Mouse (Mus musculus): ENCODE measurements around the gene Asb16. TPM values are rescaled to one million over a fixed set of nuclear protein-coding genes. Genes with fewer than 3 reads are reported as not detected.
A peak's percentile ranks its signal among the peaks of the same experiment; 100 is the strongest.

The Asb16 gene
- polyA plus RNA-seq, 1 experiment from 2014 or later = 0.10 TPM

DNA sequence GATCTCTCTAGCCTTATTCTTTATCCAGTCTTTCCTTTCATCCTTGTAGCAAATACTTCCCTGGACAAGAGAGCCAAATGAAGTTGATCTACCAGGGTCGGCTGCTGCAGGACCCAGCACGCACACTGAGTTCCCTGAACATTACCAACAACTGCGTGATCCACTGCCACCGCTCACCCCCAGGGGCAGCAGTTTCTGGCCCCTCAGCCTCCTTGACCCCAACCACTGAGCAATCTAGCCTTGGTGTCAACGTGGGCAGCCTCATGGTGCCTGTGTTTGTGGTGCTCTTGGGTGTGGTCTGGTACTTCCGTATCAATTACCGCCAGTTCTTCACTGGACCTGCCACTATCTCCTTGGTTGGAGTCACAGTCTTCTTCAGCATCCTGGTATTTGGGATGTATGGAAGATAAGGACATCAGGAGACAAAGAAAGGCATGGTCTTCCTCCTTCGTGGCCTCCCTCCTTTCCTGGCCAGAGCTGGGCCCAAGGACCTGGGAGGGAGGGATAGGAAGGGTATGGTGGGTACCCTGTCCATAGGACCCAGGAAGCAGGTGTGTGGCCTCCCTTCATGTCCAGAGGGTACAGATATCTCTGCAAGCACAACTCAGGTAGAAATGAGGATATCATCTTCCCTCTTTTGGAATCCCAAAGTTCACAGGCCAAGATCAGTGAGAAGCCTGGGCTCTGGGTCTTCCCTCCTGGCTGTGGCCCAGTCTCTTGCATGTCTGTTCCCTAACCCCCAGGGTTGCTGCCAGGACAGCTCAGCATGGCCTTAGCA is 19.7 kb downstream of the Asb16 start:
- Histone ChIP-seq H3K4me2 (ENCODE audit: low read length) (no peak overlapping the region), H3K27me3 (ENCODE audit: control insufficient read depth, insufficient read depth, low read depth, low read length) (no peaks in the 10 kb centered on the region), H3K9me3 (replicated peaks; ENCODE audit: control insufficient read depth, low read length, poor library complexity, severe bottlenecking) (no peaks in the 10 kb centered on the region), H3K9ac (ENCODE audit: low read depth, low read length) (no peak overlapping the region; the same call in 1 of the 2 replicates), H3K36me3 (ENCODE audit: control insufficient read depth, insufficient read depth, low read length) (peaks cover 20% of the 10 kb centered on the region), H3K27ac (ENCODE audit: low read length) (no peak overlapping the region), H3K4me1 (ENCODE audit: control insufficient read depth, insufficient read depth, low read length) (peaks cover 14% of the 10 kb centered on the region), H3K4me3 (ENCODE audit: low read depth, low read length) (no peak overlapping the region)
- WGBS = 90% methylated on average over 8 of the region's 8 CpGs
- no peak for ATAC-seq

DNA sequence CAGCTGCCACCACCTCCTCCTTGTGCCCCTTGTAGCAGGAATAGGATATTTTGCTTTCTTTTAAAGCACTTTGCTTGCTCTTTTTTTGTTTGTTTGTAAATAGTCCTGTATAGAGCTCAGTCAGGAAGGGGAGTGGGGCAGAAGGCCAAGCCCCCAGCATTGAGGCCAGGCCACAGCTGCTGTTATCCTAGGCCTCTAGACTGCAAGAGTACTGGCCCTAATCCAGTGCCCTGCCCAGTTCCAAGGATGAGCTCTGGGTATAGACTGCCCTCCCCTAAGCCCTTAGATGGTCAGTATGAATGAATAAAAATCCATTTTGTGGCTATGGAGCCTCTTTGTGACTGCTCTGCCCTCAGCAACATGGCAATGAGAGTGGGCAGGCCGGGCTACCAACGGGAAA is 20.4 kb downstream of the Asb16 start:
- H3K9me3 ChIP-seq (replicated peaks; ENCODE audit: control insufficient read depth, low read length, poor library complexity, severe bottlenecking) = no peaks in the 10 kb centered on the region
- H3K4me2 ChIP-seq (ENCODE audit: low read length) = no peak overlapping the region
- H3K27ac ChIP-seq (ENCODE audit: low read length) = no peak overlapping the region
- H3K4me1 ChIP-seq (ENCODE audit: control insufficient read depth, insufficient read depth, low read length) = peaks cover 14% of the 10 kb centered on the region
- no peak overlapping the region for H3K4me3 ChIP-seq (ENCODE audit: low read depth, low read length)
- H3K9ac ChIP-seq (ENCODE audit: low read depth, low read length) = no peak overlapping the region
- WGBS = 65% methylated on average over 2 of the region's 2 CpGs
- no peak for ATAC-seq
- H3K27me3 ChIP-seq (ENCODE audit: control insufficient read depth, insufficient read depth, low read depth, low read length) = no peaks in the 10 kb centered on the region
- H3K36me3 ChIP-seq (ENCODE audit: control insufficient read depth, insufficient read depth, low read length) = peaks cover 20% of the 10 kb centered on the region

GRCm38 (mm10) chr11:102289511-102290100 is 21.1 kb downstream of the Asb16 start:
- Histone ChIP-seq H3K27ac (ENCODE audit: low read length) (no peak overlapping the region), H3K4me2 (ENCODE audit: low read length) (no peak overlapping the region), H3K36me3 (ENCODE audit: control insufficient read depth, insufficient read depth, low read length) (peaks cover 20% of the 10 kb centered on the region), H3K27me3 (ENCODE audit: control insufficient read depth, insufficient read depth, low read depth, low read length) (no peaks in the 10 kb centered on the region), H3K9me3 (replicated peaks; ENCODE audit: control insufficient read depth, low read length, poor library complexity, severe bottlenecking) (no peaks in the 10 kb centered on the region), H3K4me1 (ENCODE audit: control insufficient read depth, insufficient read depth, low read length) (peaks cover 18% of the 10 kb centered on the region), H3K9ac (ENCODE audit: low read depth, low read length) (no peak overlapping the region), H3K4me3 (ENCODE audit: low read depth, low read length) (no peak overlapping the region)
- ATAC-seq = no peak
- WGBS = 61% methylated on average over 6 of the region's 6 CpGs

GRCm38 (mm10) chr11:102290141-102290540 is 21.6 kb downstream of the Asb16 start:
- H3K9me3 ChIP-seq (replicated peaks; ENCODE audit: control insufficient read depth, low read length, poor library complexity, severe bottlenecking) = no peaks in the 10 kb centered on the region
- peaks cover 24% of the 10 kb centered on the region for H3K4me1 ChIP-seq (ENCODE audit: control insufficient read depth, insufficient read depth, low read length)
- peaks cover 20% of the 10 kb centered on the region for H3K36me3 ChIP-seq (ENCODE audit: control insufficient read depth, insufficient read depth, low read length)
- no peak overlapping the region for H3K27ac ChIP-seq (ENCODE audit: low read length)
- WGBS = 81% methylated on average over 4 of the region's 4 CpGs
- no peak overlapping the region for H3K9ac ChIP-seq (ENCODE audit: low read depth, low read length)
- no peak overlapping the region for H3K4me2 ChIP-seq (ENCODE audit: low read length)
- H3K27me3 ChIP-seq (ENCODE audit: control insufficient read depth, insufficient read depth, low read depth, low read length) = no peaks in the 10 kb centered on the region
- no peak overlapping the region for H3K4me3 ChIP-seq (ENCODE audit: low read depth, low read length)
- ATAC-seq = no peak

DNA sequence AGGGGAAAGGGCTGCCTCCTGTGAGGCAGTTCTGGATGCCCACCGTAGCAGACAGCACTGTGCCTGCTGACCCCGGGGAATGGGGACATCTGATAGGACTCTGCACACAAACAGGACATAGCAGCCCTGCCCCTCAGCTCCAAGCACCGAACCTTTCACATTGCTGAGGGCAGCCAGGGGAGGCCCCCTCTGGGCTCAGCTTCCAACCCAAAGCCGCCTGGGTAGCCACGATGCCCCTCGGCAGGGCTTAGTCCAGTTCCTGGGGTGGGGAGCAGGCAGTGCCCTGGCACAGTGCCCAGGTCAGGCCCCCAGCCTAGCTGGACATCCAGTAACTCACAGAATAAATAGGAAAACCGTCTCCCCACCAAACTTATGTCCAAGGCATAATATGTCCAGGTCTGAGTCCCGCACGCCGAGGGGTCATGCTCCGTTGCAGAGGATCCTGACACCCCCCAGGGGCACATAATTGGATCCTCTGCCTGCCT is 22.6 kb downstream of the Asb16 start:
- H3K36me3 ChIP-seq (ENCODE audit: control insufficient read depth, insufficient read depth, low read length) = peaks cover 20% of the 10 kb centered on the region
- 87% methylated on average over 11 of the region's 11 CpGs for WGBS
- H3K27me3 ChIP-seq (ENCODE audit: control insufficient read depth, insufficient read depth, low read depth, low read length) = no peaks in the 10 kb centered on the region
- ATAC-seq = no peak
- peaks cover 20% of the 10 kb centered on the region for H3K4me1 ChIP-seq (ENCODE audit: control insufficient read depth, insufficient read depth, low read length)
- no peak overlapping the region for H3K27ac ChIP-seq (ENCODE audit: low read length)
- no peaks in the 10 kb centered on the region for H3K9me3 ChIP-seq (replicated peaks; ENCODE audit: control insufficient read depth, low read length, poor library complexity, severe bottlenecking)
- H3K9ac ChIP-seq (ENCODE audit: low read depth, low read length) = no peak overlapping the region
- H3K4me3 ChIP-seq (ENCODE audit: low read depth, low read length) = no peak overlapping the region
- no peak overlapping the region for H3K4me2 ChIP-seq (ENCODE audit: low read length)

- Histone ChIP-seq H3K36me3 (ENCODE audit: control insufficient read depth, insufficient read depth, low read length) (peaks cover 18% of the 10 kb centered on the region), H3K9ac (ENCODE audit: low read depth, low read length) (no peak overlapping the region), H3K4me3 (ENCODE audit: low read depth, low read length) (no peak overlapping the region), H3K9me3 (replicated peaks; ENCODE audit: control insufficient read depth, low read length, poor library complexity, severe bottlenecking) (no peaks in the 10 kb centered on the region), H3K27ac (ENCODE audit: low read length) (no peak overlapping the region), H3K4me2 (ENCODE audit: low read length) (no peak overlapping the region), H3K27me3 (ENCODE audit: control insufficient read depth, insufficient read depth, low read depth, low read length) (no peaks in the 10 kb centered on the region), H3K4me1 (ENCODE audit: control insufficient read depth, insufficient read depth, low read length) (peaks cover 12% of the 10 kb centered on the region)
- ATAC-seq = no peak
- WGBS = 96% methylated on average over 13 of the region's 13 CpGs
Measured at GRCm38 (mm10) chr11:102293971-102294370, 25.4 kb downstream of the Asb16 start.

DNA sequence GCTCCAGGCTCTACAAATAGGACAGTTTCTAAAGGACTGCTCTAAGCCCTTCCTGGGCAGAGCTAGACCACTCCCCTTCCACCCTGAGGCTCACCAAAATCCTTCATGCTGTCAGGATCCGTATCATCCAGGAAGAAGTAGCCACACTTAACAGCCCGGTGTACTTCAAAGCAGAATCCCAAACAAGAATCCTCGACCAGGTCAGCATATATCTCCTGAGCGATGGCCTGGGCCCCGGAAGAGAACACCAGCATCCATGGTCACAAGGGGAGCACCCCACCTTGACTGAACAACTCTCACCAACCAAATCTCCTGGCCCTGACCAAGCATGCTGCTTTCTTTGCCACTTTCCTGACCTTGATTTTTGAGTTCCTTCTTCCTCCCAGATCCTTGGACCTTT is 25.9 kb downstream of the Asb16 start:
- H3K4me3 ChIP-seq (ENCODE audit: low read depth, low read length) = no peak overlapping the region
- WGBS = 82% methylated on average over 5 of the region's 5 CpGs
- no peak for ATAC-seq
- peak overlapping the region; percentile 97; the same call in 1 of the 2 replicates for H3K27ac ChIP-seq (ENCODE audit: low read length)
- peak overlapping the region; percentile 94 for H3K9ac ChIP-seq (ENCODE audit: low read depth, low read length)
- H3K27me3 ChIP-seq (ENCODE audit: control insufficient read depth, insufficient read depth, low read depth, low read length) = no peaks in the 10 kb centered on the region
- no peaks in the 10 kb centered on the region for H3K9me3 ChIP-seq (replicated peaks; ENCODE audit: control insufficient read depth, low read length, poor library complexity, severe bottlenecking)
- H3K4me2 ChIP-seq (ENCODE audit: low read length) = peak overlapping the region; percentile 61
- peaks cover 18% of the 10 kb centered on the region for H3K36me3 ChIP-seq (ENCODE audit: control insufficient read depth, insufficient read depth, low read length)
- peaks cover 12% of the 10 kb centered on the region for H3K4me1 ChIP-seq (ENCODE audit: control insufficient read depth, insufficient read depth, low read length)

GRCm38 (mm10) chr11:102294887-102295597 is 26.5 kb downstream of the Asb16 start:
- Histone ChIP-seq H3K4me2 (ENCODE audit: low read length) (peak overlapping the region; percentile 61), H3K4me3 (ENCODE audit: low read depth, low read length) (peak overlapping the region; percentile 83), H3K9me3 (replicated peaks; ENCODE audit: control insufficient read depth, low read length, poor library complexity, severe bottlenecking) (no peaks in the 10 kb centered on the region), H3K27me3 (ENCODE audit: control insufficient read depth, insufficient read depth, low read depth, low read length) (no peaks in the 10 kb centered on the region), H3K4me1 (ENCODE audit: control insufficient read depth, insufficient read depth, low read length) (peaks cover 12% of the 10 kb centered on the region), H3K36me3 (ENCODE audit: control insufficient read depth, insufficient read depth, low read length) (peaks cover 18% of the 10 kb centered on the region), H3K9ac (ENCODE audit: low read depth, low read length) (peak overlapping the region; percentile 94), H3K27ac (ENCODE audit: low read length) (peak overlapping the region; percentile 97)
- 57% methylated on average over 12 of the region's 12 CpGs for WGBS
- peak; percentile 6; the same call in 1 of the 2 replicates for ATAC-seq

Data from midbrain, embryonic 16.5 days (tissue).